Mouse (Mus musculus): ENCODE data around the gene Kansl3. TPM values are rescaled to one million over a fixed set of nuclear protein-coding genes. Genes with fewer than 3 reads are reported as not detected.

Gene Kansl3
- polyA plus RNA-seq, 1 experiment from 2014 or later, result 45.1 TPM

Small RNAs within 50 kb of the gene (microRNA-seq; reads per million reads assigned to microRNA genes)
- gene Mir6898, result not detected

Other genes with a start within 250 kb of the Kansl3 start
- 74.2 and 84.8 TPM in 2 replicates for gene Uggt1, start 124.5 kb downstream of the Kansl3 start, polyA plus RNA-seq (2014; fragmentation: Nextera tagmentation; extraction: Ambion mirVana)
- gene Neurl3, start 94.5 kb downstream of the Kansl3 start, polyA plus RNA-seq (2014; fragmentation: Nextera tagmentation; extraction: Ambion mirVana), result 10.9 and 13.5 TPM in 2 replicates
- gene Arid5a, start 61.4 kb downstream of the Kansl3 start, polyA plus RNA-seq (2014; fragmentation: Nextera tagmentation; extraction: Ambion mirVana), result 2.7 and 2.9 TPM in 2 replicates
- 0.61 and 0.77 TPM in 2 replicates for gene Fer1l5, start 3.1 kb upstream of the Kansl3 start, polyA plus RNA-seq (2014; fragmentation: Nextera tagmentation; extraction: Ambion mirVana)
- gene Lman2l, start 76.1 kb upstream of the Kansl3 start, polyA plus RNA-seq (2014; fragmentation: Nextera tagmentation; extraction: Ambion mirVana), result 31.9 and 35.0 TPM in 2 replicates
- gene Cnnm4, start 102.4 kb upstream of the Kansl3 start, polyA plus RNA-seq (2014; fragmentation: Nextera tagmentation; extraction: Ambion mirVana), result 14.1 and 14.4 TPM in 2 replicates
- gene Cnnm3, start 142.7 kb upstream of the Kansl3 start, polyA plus RNA-seq (2014; fragmentation: Nextera tagmentation; extraction: Ambion mirVana), result 6.2 and 8.4 TPM in 2 replicates
- gene Ankrd23, start 167.7 kb upstream of the Kansl3 start, polyA plus RNA-seq (2014; fragmentation: Nextera tagmentation; extraction: Ambion mirVana), result 16.8 and 19.4 TPM in 2 replicates
- gene Gm42417, start 170.2 kb upstream of the Kansl3 start, polyA plus RNA-seq (2014; fragmentation: Nextera tagmentation; extraction: Ambion mirVana), result 0.39 TPM in 1 of 2 replicates, not detected in the other
- gene Ankrd39, start 178.3 kb upstream of the Kansl3 start, polyA plus RNA-seq (2014; fragmentation: Nextera tagmentation; extraction: Ambion mirVana), result 26.2 and 30.4 TPM in 2 replicates
- 4.2 and 4.3 TPM in 2 replicates for gene Sema4c, start 189.2 kb upstream of the Kansl3 start, polyA plus RNA-seq (2014; fragmentation: Nextera tagmentation; extraction: Ambion mirVana)

Measured in stomach, embryonic 14.5 days (tissue).